Mouse (Mus musculus): ENCODE measurements at regions not wholly inside any gene's neighbourhood (a gene's known extent, or its start where the extent isn't known, plus 50 kb on each side); places are given as distances from the start of the nearest gene placed in this dataset.

DNA sequence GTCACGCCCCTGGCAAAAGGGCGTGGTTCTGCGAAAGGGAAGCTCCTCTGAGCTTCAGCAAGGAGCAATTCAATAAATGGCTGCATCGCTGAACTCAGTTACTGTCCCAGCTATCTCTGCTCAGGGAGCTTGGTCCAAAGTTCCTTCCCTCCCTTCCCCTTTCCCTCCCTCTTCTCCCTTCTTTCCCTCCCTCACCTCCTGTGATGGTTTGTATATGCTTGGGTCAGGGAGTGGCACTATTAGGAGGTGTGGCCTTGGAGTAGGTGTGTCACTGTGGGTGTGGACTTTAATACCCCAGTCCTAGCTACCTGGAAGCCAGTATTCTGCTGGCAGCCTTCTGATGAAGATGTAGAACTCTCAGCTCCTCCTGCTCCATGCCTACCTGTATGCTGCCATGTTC, 120.5 kb downstream of the Erv3 start:
- TF ChIP-seq CTCF (IDR thresholded peaks at IDR 0.05; ENCODE audit: low read depth, low read length) (no peak), POLR2AphosphoS5 (IDR thresholded peaks at IDR 0.05; ENCODE audit: insufficient replicate concordance, low read depth, low read length) (no peak), GATA1 (IDR thresholded peaks at IDR 0.05; ENCODE audit: borderline replicate concordance, low read length) (no peak), TAL1 (conservative IDR thresholded peaks at IDR 0.05; ENCODE audit: low read depth, low read length) (no peak), GATA2 (IDR thresholded peaks at IDR 0.05; ENCODE audit: borderline replicate concordance, low read depth, low read length) (no peak)
